Mouse (Mus musculus): ENCODE results near the gene Ccdc69.

DNA sequence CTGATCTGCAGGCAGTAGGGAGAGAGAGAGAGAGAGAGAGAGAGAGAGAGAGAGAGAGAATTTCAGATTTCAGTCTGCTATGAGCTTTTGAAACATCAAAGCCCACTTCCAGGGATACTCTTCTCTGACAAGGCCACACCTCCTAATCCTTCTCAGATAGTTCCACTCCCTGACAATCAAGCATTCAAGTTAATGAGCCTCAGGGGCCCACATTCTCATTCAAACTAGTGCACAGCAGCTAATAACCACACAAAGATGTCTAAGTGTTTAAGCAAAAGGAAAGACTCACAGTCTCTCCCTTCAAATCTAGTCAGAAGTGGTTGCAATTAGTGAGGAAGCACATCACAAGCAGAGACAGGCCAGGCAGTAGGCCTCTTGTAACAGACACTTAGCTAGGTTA is 42.3 kb upstream of the Ccdc69 start:
- TF ChIP-seq CTCF (IDR thresholded peaks at IDR 0.05; ENCODE audit: low read depth) (no peak), EP300 (IDR thresholded peaks at IDR 0.05; ENCODE audit: low read depth) (no peak)

All from heart, postnatal 0 days (tissue).